Mouse (Mus musculus) erythroblast, embryonic 14.5 days (primary cell): ENCODE data around the gene Efhc1.

ENCODE experiments used
- GATA1 ChIP-seq: IDR thresholded peaks from 2 replicates; pipeline ENCODE4 v1.6.1; 2012; ENCODE audit warnings: low read length, inconsistent platforms, mixed read lengths
- TAL1 ChIP-seq: IDR thresholded peaks from 3 replicates; pipeline ENCODE4 v1.6.1; 2012; ENCODE audit warnings: low read length, inconsistent platforms, mixed read lengths

GRCm38 (mm10) chr1:20981764-20982163 is 30.3 kb downstream of the Efhc1 start:
- TF ChIP-seq GATA1 (no peak), TAL1 (no peak)
